Mouse (Mus musculus) heart, embryonic 13.5 days (tissue): Measurements from ENCODE around the gene Bdnf. TPM values are rescaled to one million over a fixed set of nuclear protein-coding genes. Genes with fewer than 3 reads are reported as not detected.

Experiments used
- ATAC-seq: fragments of 200-750 bp; cut with Nextera tagmentation; 2 replicates; pipeline ENCODE4 v1.8.0; 2017; ENCODE audit warnings: moderate TSS enrichment; ENCODE audit not compliant: insufficient number of reproducible peaks, low FRiP score, low TSS enrichment; ENCODE audit errors: extremely low read depth
- H3K27ac ChIP-seq: fragments of 300-500 bp; sonication (generic); replicated peaks from 2 replicates; pipeline ENCODE4 v1.5.1; 2015; ENCODE audit warnings: moderate library complexity, mild to moderate bottlenecking, inconsistent platforms
- H3K27me3 ChIP-seq: fragments of 300-500 bp; sonication (generic); replicated peaks from 2 replicates; pipeline ENCODE4 v1.6.1; 2015; ENCODE audit warnings: mild to moderate bottlenecking, inconsistent platforms
- H3K36me3 ChIP-seq: fragments of 300-500 bp; sonication (generic); 2 replicates; pipeline ENCODE4 v1.6.1; 2015; ENCODE audit warnings: mild to moderate bottlenecking, inconsistent platforms
- H3K4me1 ChIP-seq: fragments of 300-500 bp; sonication (generic); 2 replicates; pipeline ENCODE4 v1.6.1; 2015; ENCODE audit warnings: inconsistent platforms
- H3K4me2 ChIP-seq: fragments of 300-500 bp; sonication (generic); 2 replicates; pipeline ENCODE4 v1.6.1; 2015; ENCODE audit warnings: inconsistent platforms, mild to moderate bottlenecking, moderate library complexity
- H3K4me3 ChIP-seq: fragments of 300-500 bp; sonication (generic); 2 replicates; pipeline ENCODE4 v1.5.1; 2015; ENCODE audit warnings: moderate library complexity, mild to moderate bottlenecking, inconsistent platforms
- H3K9ac ChIP-seq: fragments of 300-500 bp; sonication (generic); 2 replicates; pipeline ENCODE4 v1.6.1; 2015; ENCODE audit warnings: inconsistent platforms, mild to moderate bottlenecking, moderate library complexity
- H3K9me3 ChIP-seq: fragments of 300-500 bp; sonication (generic); 2 replicates; pipeline ENCODE4 v1.6.1; 2016; ENCODE audit warnings: inconsistent platforms
- WGBS: fragments of 180-500 bp; shearing (Covaris S2); methylation state at CpG from one replicate; pipeline ENCODE4 v1.1.7; 2015; ENCODE audit warnings: mixed read lengths; 5-methylcytosine and 5-hydroxymethylcytosine counted together
- polyA plus RNA-seq: library from polyadenylated mRNA; unstranded; fragments of >200 nt; fragmentation: Nextera tagmentation; extraction: Ambion mirVana; gene quantifications from 2 replicates; pipeline ENCODE4 v1.2.1, GENCODE M21; 2015

Gene Bdnf
- polyA plus RNA-seq, 1 experiment from 2014 or later, result 0.75 TPM

- Histone ChIP-seq H3K27ac (no peak overlapping the region), H3K9me3 (no peaks in the 10 kb centered on the region), H3K36me3 (no peaks in the 10 kb centered on the region), H3K4me1 (peaks cover 14% of the 10 kb centered on the region), H3K4me3 (no peak overlapping the region), H3K4me2 (no peak overlapping the region), H3K9ac (no peak overlapping the region), H3K27me3 (peaks cover 35% of the 10 kb centered on the region)
- WGBS, result 52% methylated on average over 1 of the region's 1 CpGs
- ATAC-seq, result no peak
These were observed 14.2 kb downstream of the Bdnf start for GRCm38 (mm10) chr2:109688661-109689060.

GRCm38 (mm10) chr2:109692266-109693177, 18.0 kb downstream of the Bdnf start:
- peak overlapping the region; percentile 76 for H3K9ac ChIP-seq

GRCm38 (mm10) chr2:109693178-109694115, 18.9 kb downstream of the Bdnf start:
- under 1% methylated on average over 65 of the region's 67 CpGs for WGBS
- H3K27me3 ChIP-seq, result peaks cover 61% of the 10 kb centered on the region
- H3K4me3 ChIP-seq, result peak overlapping the region; percentile 65
- H3K36me3 ChIP-seq, result no peaks in the 10 kb centered on the region
- no peak overlapping the region for H3K27ac ChIP-seq
- H3K9me3 ChIP-seq, result no peaks in the 10 kb centered on the region
- peak overlapping the region; percentile 76 for H3K9ac ChIP-seq
- peaks cover 28% of the 10 kb centered on the region for H3K4me1 ChIP-seq
- H3K4me2 ChIP-seq, result peak overlapping the region; percentile 94
- peak; percentile 42; the same call in 1 of the 2 replicates for ATAC-seq

More at GRCm38 (mm10) chr2:109692266-109693177, 18.0 kb downstream of the Bdnf start:
- H3K27me3 ChIP-seq, result peaks cover 56% of the 10 kb centered on the region
- peaks cover 28% of the 10 kb centered on the region for H3K4me1 ChIP-seq
- no peaks in the 10 kb centered on the region for H3K36me3 ChIP-seq
- WGBS, result 3% methylated on average over 34 of the region's 34 CpGs
- peak overlapping the region; percentile 65 for H3K4me3 ChIP-seq
- no peaks in the 10 kb centered on the region for H3K9me3 ChIP-seq
- ATAC-seq, result no peak
- H3K4me2 ChIP-seq, result peak overlapping the region; percentile 94
- no peak overlapping the region for H3K27ac ChIP-seq

- H3K9ac ChIP-seq, result peak overlapping the region; percentile 76
- ATAC-seq, result no peak
- H3K4me2 ChIP-seq, result peak overlapping the region; percentile 94
- WGBS, result under 1% methylated on average over 26 of the region's 26 CpGs
- H3K27me3 ChIP-seq, result peaks cover 61% of the 10 kb centered on the region
- no peaks in the 10 kb centered on the region for H3K9me3 ChIP-seq
- no peaks in the 10 kb centered on the region for H3K36me3 ChIP-seq
- H3K27ac ChIP-seq, result no peak overlapping the region
- peak overlapping the region; percentile 65 for H3K4me3 ChIP-seq
- H3K4me1 ChIP-seq, result peaks cover 28% of the 10 kb centered on the region
These were observed 19.8 kb downstream of the Bdnf start for GRCm38 (mm10) chr2:109694116-109694837.

GRCm38 (mm10) chr2:109694838-109695225, 20.3 kb downstream of the Bdnf start:
- H3K9ac ChIP-seq, result peak overlapping the region; percentile 76
- no peak for ATAC-seq
- peak overlapping the region; percentile 94 for H3K4me2 ChIP-seq
- peaks cover 28% of the 10 kb centered on the region for H3K4me1 ChIP-seq
- no peaks in the 10 kb centered on the region for H3K9me3 ChIP-seq
- no peak overlapping the region for H3K27ac ChIP-seq
- H3K36me3 ChIP-seq, result no peaks in the 10 kb centered on the region
- H3K27me3 ChIP-seq, result peaks cover 61% of the 10 kb centered on the region
- WGBS, result under 1% methylated on average over 12 of the region's 12 CpGs
- H3K4me3 ChIP-seq, result peak overlapping the region; percentile 65

- Histone ChIP-seq H3K9ac (no peak overlapping the region), H3K27ac (no peak overlapping the region), H3K4me2 (no peak overlapping the region), H3K27me3 (peaks cover 51% of the 10 kb centered on the region), H3K4me1 (peaks cover 25% of the 10 kb centered on the region), H3K4me3 (no peak overlapping the region), H3K9me3 (no peaks in the 10 kb centered on the region), H3K36me3 (no peaks in the 10 kb centered on the region)
- 19% methylated on average over 4 of the region's 4 CpGs for WGBS
- no peak for ATAC-seq
These were observed 22.7 kb downstream of the Bdnf start for GRCm38 (mm10) chr2:109697151-109697550.

- Histone ChIP-seq H3K9me3 (no peaks in the 10 kb centered on the region), H3K36me3 (no peaks in the 10 kb centered on the region), H3K4me1 (no peaks in the 10 kb centered on the region), H3K27ac (no peak overlapping the region), H3K4me3 (no peak overlapping the region), H3K4me2 (no peak overlapping the region), H3K9ac (no peak overlapping the region), H3K27me3 (peaks cover 22% of the 10 kb centered on the region)
- WGBS, result 58% methylated on average over 5 of the region's 5 CpGs
- ATAC-seq, result no peak
These were observed 25.8 kb downstream of the Bdnf start for GRCm38 (mm10) chr2:109700291-109700690.

GRCm38 (mm10) chr2:109703588-109703987, 29.1 kb downstream of the Bdnf start:
- Histone ChIP-seq H3K9me3 (no peaks in the 10 kb centered on the region), H3K27me3 (no peaks in the 10 kb centered on the region; the same call in 1 of the 2 replicates), H3K4me2 (no peak overlapping the region), H3K9ac (no peak overlapping the region), H3K4me3 (no peak overlapping the region), H3K36me3 (no peaks in the 10 kb centered on the region), H3K4me1 (no peaks in the 10 kb centered on the region), H3K27ac (no peak overlapping the region)
- WGBS, result 71% methylated on average over 4 of the region's 4 CpGs
- ATAC-seq, result no peak

- WGBS, result 84% methylated on average over 5 of the region's 5 CpGs
- no peak for ATAC-seq
These were observed 29.6 kb downstream of the Bdnf start for GRCm38 (mm10) chr2:109704053-109704452.

GRCm38 (mm10) chr2:109706524-109706923, 32.0 kb downstream of the Bdnf start:
- H3K9me3 ChIP-seq, result no peaks in the 10 kb centered on the region
- no peak overlapping the region for H3K4me3 ChIP-seq
- no peak overlapping the region for H3K4me2 ChIP-seq
- H3K9ac ChIP-seq, result no peak overlapping the region
- no peaks in the 10 kb centered on the region for H3K27me3 ChIP-seq
- 74% methylated on average over 8 of the region's 8 CpGs for WGBS
- H3K36me3 ChIP-seq, result no peaks in the 10 kb centered on the region
- H3K4me1 ChIP-seq, result no peaks in the 10 kb centered on the region
- ATAC-seq, result no peak
- no peak overlapping the region for H3K27ac ChIP-seq

More at GRCm38 (mm10) chr2:109704053-109704452, 29.6 kb downstream of the Bdnf start:
- no peaks in the 10 kb centered on the region; the same call in 1 of the 2 replicates for H3K27me3 ChIP-seq
- no peaks in the 10 kb centered on the region for H3K9me3 ChIP-seq
- no peak overlapping the region for H3K27ac ChIP-seq
- no peaks in the 10 kb centered on the region for H3K4me1 ChIP-seq
- H3K9ac ChIP-seq, result no peak overlapping the region
- no peak overlapping the region for H3K4me2 ChIP-seq
- H3K36me3 ChIP-seq, result no peaks in the 10 kb centered on the region
- no peak overlapping the region for H3K4me3 ChIP-seq
